Mouse (Mus musculus) limb, embryonic 10.5 days (tissue): ENCODE data around the gene Dbndd1. TPM values are rescaled to one million over a fixed set of nuclear protein-coding genes. Genes with fewer than 3 reads are reported as not detected.
A peak's percentile ranks its signal among the peaks of the same experiment; 100 is the strongest.
"Not testable (repeated sequence)": the region's sequence is repeated elsewhere in the genome, so short reads cannot be mapped to it uniquely, and the experiment has no call there.

Experiments used
- DNase-seq: peaks from one replicate; pipeline ENCODE4 v3.0.0-alpha.2; 2017; ENCODE audit warnings: low spot score
- H3K27ac ChIP-seq: fragments of 300-500 bp; sonication (generic); 2 replicates; pipeline ENCODE4 v1.5.1; 2016; ENCODE audit warnings: mild to moderate bottlenecking
- H3K27me3 ChIP-seq: fragments of 300-500 bp; sonication (generic); 2 replicates; pipeline ENCODE4 v1.6.1; 2016; ENCODE audit warnings: low read depth, mild to moderate bottlenecking; ENCODE audit not compliant: poor library complexity, severe bottlenecking
- H3K36me3 ChIP-seq: fragments of 300-500 bp; sonication (generic); 2 replicates; pipeline ENCODE4 v1.6.1; 2016; ENCODE audit warnings: mild to moderate bottlenecking, moderate library complexity
- H3K4me1 ChIP-seq: fragments of 300-500 bp; sonication (generic); 2 replicates; pipeline ENCODE4 v1.6.1; 2016
- H3K4me3 ChIP-seq: fragments of 300-500 bp; sonication (generic); 2 replicates; pipeline ENCODE4 v1.5.1; 2016; ENCODE audit warnings: mild to moderate bottlenecking, moderate library complexity
- H3K9me3 ChIP-seq: fragments of 300-500 bp; sonication (generic); replicated peaks from 2 replicates; pipeline ENCODE4 v1.6.1; 2016; ENCODE audit warnings: mild to moderate bottlenecking
- WGBS: fragments of 180-500 bp; shearing (Covaris S2); methylation state at CpG from one replicate; pipeline ENCODE4 v1.1.7; 2016; 5-methylcytosine and 5-hydroxymethylcytosine counted together
- polyA plus RNA-seq: library from polyadenylated mRNA; unstranded; fragments of >200 nt; fragmentation: Nextera tagmentation; extraction: Ambion mirVana; gene quantifications from 2 replicates; pipeline ENCODE4 v1.2.1, GENCODE M21; 2016

Gene Dbndd1
- polyA plus RNA-seq = 6.1 and 7.4 TPM in 2 replicates

GRCm38 (mm10) chr8:123514781-123515539, at the start of gene Dbndd1:
TSS of gene Dbndd1 (minus strand) at chr8:123515463.
- DNase-seq = peak; percentile 85
- WGBS = under 1% methylated on average over 63 of the region's 63 CpGs
- peaks cover 56% of the 10 kb centered on the region for H3K27me3 ChIP-seq

GRCm38 (mm10) chr8:123564221-123564620, 49.0 kb upstream of the Dbndd1 start:
- not testable (repeated sequence) for H3K27ac ChIP-seq, H3K36me3 ChIP-seq, H3K9me3 ChIP-seq, H3K4me3 ChIP-seq, H3K27me3 ChIP-seq, H3K4me1 ChIP-seq, DNase-seq
- WGBS = no CpG with 5 or more reads among the region's 45 CpGs

More at GRCm38 (mm10) chr8:123514781-123515539, at the start of gene Dbndd1:
- H3K36me3 ChIP-seq = peaks cover 2% of the 10 kb centered on the region
- peaks cover 41% of the 10 kb centered on the region for H3K4me1 ChIP-seq
- peak within 1 kb of the TSS; percentile 74 for H3K4me3 ChIP-seq
- no peaks in the 10 kb centered on the region for H3K9me3 ChIP-seq
- peak within 1 kb of the TSS; percentile 84 for H3K27ac ChIP-seq

- H3K9me3 ChIP-seq, H3K27ac ChIP-seq, H3K4me1 ChIP-seq, DNase-seq, H3K4me3 ChIP-seq: not testable (repeated sequence)
- Histone ChIP-seq H3K36me3 (peaks cover 44% of the 10 kb centered on the region), H3K27me3 (peaks cover 34% of the 10 kb centered on the region)
- WGBS = 78% methylated on average over 7 of the region's 14 CpGs
Measured at GRCm38 (mm10) chr8:123537641-123538040, 22.4 kb upstream of the Dbndd1 start.

GRCm38 (mm10) chr8:123536990-123537380, 21.7 kb upstream of the Dbndd1 start:
- Histone ChIP-seq H3K36me3 (peaks cover 51% of the 10 kb centered on the region), H3K9me3 (no peaks in the 10 kb centered on the region), H3K4me1 (peaks cover 3% of the 10 kb centered on the region), H3K27ac (no peak overlapping the region), H3K27me3 (peaks cover 34% of the 10 kb centered on the region), H3K4me3 (no peak overlapping the region)
- WGBS = 20% methylated on average over 10 of the region's 10 CpGs
- no peak for DNase-seq

- Histone ChIP-seq H3K4me3 (no peak overlapping the region), H3K27ac (no peak overlapping the region), H3K4me1 (peaks cover 3% of the 10 kb centered on the region), H3K36me3 (peaks cover 57% of the 10 kb centered on the region), H3K27me3 (peaks cover 34% of the 10 kb centered on the region), H3K9me3 (no peaks in the 10 kb centered on the region)
- WGBS = 87% methylated on average over 9 of the region's 9 CpGs
- no peak for DNase-seq
Measured at GRCm38 (mm10) chr8:123536242-123536989, 21.2 kb upstream of the Dbndd1 start.

GRCm38 (mm10) chr8:123527720-123528489, 12.6 kb upstream of the Dbndd1 start:
- Histone ChIP-seq H3K9me3 (no peaks in the 10 kb centered on the region), H3K27ac (no peak overlapping the region), H3K27me3 (no peaks in the 10 kb centered on the region), H3K4me1 (peaks cover 5% of the 10 kb centered on the region; the same call in 1 of the 2 replicates), H3K4me3 (no peak overlapping the region), H3K36me3 (peaks cover 100% of the 10 kb centered on the region)
- 93% methylated on average over 25 of the region's 25 CpGs for WGBS
- DNase-seq = no peak

GRCm38 (mm10) chr8:123520048-123520447, 4.8 kb upstream of the Dbndd1 start:
- Histone ChIP-seq H3K4me1 (peaks cover 35% of the 10 kb centered on the region), H3K36me3 (peaks cover 50% of the 10 kb centered on the region), H3K27me3 (peaks cover 27% of the 10 kb centered on the region)
- 94% methylated on average over 1 of the region's 1 CpGs for WGBS
- H3K9me3 ChIP-seq, H3K4me3 ChIP-seq, DNase-seq, H3K27ac ChIP-seq: not testable (repeated sequence)

- peak within 1 kb of the TSS; percentile 72 for H3K4me3 ChIP-seq
- peak; percentile 92 for DNase-seq
- peaks cover 44% of the 10 kb centered on the region for H3K4me1 ChIP-seq
- peaks cover 40% of the 10 kb centered on the region for H3K27me3 ChIP-seq
- no peaks in the 10 kb centered on the region for H3K9me3 ChIP-seq
- H3K27ac ChIP-seq = peak within 1 kb of the TSS; percentile 79
- WGBS = under 1% methylated on average over 20 of the region's 20 CpGs
- H3K36me3 ChIP-seq = peaks cover 36% of the 10 kb centered on the region
Measured at GRCm38 (mm10) chr8:123518667-123519066, 3.4 kb upstream of the Dbndd1 start, which contains the start of gene Gas8. TSS of gene Gas8 (plus strand) at chr8:123518834.

- Histone ChIP-seq H3K4me1 (peaks cover 47% of the 10 kb centered on the region), H3K9me3 (no peaks in the 10 kb centered on the region), H3K27ac (no peak overlapping the region), H3K4me3 (peak overlapping the region; percentile 72), H3K36me3 (peaks cover 31% of the 10 kb centered on the region), H3K27me3 (peaks cover 45% of the 10 kb centered on the region)
- DNase-seq = no peak
- 38% methylated on average over 10 of the region's 10 CpGs for WGBS
Measured at GRCm38 (mm10) chr8:123518172-123518571, 2.9 kb upstream of the Dbndd1 start.

GRCm38 (mm10) chr8:123516596-123516995, 1.3 kb upstream of the Dbndd1 start:
- peaks cover 56% of the 10 kb centered on the region for H3K27me3 ChIP-seq

GRCm38 (mm10) chr8:123515540-123515897, 256 bp upstream of the Dbndd1 start:
- 2% methylated on average over 11 of the region's 11 CpGs for WGBS
- peaks cover 56% of the 10 kb centered on the region for H3K27me3 ChIP-seq
- H3K27ac ChIP-seq = peak overlapping the region; percentile 84; the same call in 1 of the 2 replicates
- peak overlapping the region; percentile 74 for H3K4me3 ChIP-seq
- no peak for DNase-seq
- H3K36me3 ChIP-seq = peaks cover 5% of the 10 kb centered on the region
- peaks cover 41% of the 10 kb centered on the region for H3K4me1 ChIP-seq
- H3K9me3 ChIP-seq = no peaks in the 10 kb centered on the region

More at GRCm38 (mm10) chr8:123516596-123516995, 1.3 kb upstream of the Dbndd1 start:
- H3K9me3 ChIP-seq = no peaks in the 10 kb centered on the region
- peaks cover 16% of the 10 kb centered on the region for H3K36me3 ChIP-seq
- WGBS = 45% methylated on average over 2 of the region's 2 CpGs
- no peak overlapping the region for H3K4me3 ChIP-seq
- H3K27ac ChIP-seq = no peak overlapping the region
- H3K4me1 ChIP-seq = peaks cover 41% of the 10 kb centered on the region
- no peak for DNase-seq

- DNase-seq = peak; percentile 41
- H3K36me3 ChIP-seq = peaks cover 10% of the 10 kb centered on the region
- peaks cover 56% of the 10 kb centered on the region for H3K27me3 ChIP-seq
- H3K4me3 ChIP-seq = peak overlapping the region; percentile 74
- H3K4me1 ChIP-seq = peaks cover 34% of the 10 kb centered on the region
- H3K9me3 ChIP-seq = no peaks in the 10 kb centered on the region
- H3K27ac ChIP-seq = peak overlapping the region; percentile 84
- 3% methylated on average over 9 of the region's 9 CpGs for WGBS
Measured at GRCm38 (mm10) chr8:123514136-123514535, 1.1 kb downstream of the Dbndd1 start.
